Mouse (Mus musculus) liver, embryonic 16.5 days (tissue): ENCODE measurements around the gene Gm37240. TPM values are rescaled to one million over a fixed set of nuclear protein-coding genes. Genes with fewer than 3 reads are reported as not detected.

Source experiments
- ATAC-seq: fragments of 200-750 bp; cut with Nextera tagmentation; 2 replicates; pipeline ENCODE4 v1.8.0; 2017; ENCODE audit warnings: low read depth, mild to moderate bottlenecking, moderate number of reproducible peaks, moderate library complexity
- H3K27ac ChIP-seq: fragments of 300-500 bp; sonication (generic); 2 replicates; pipeline ENCODE4 v1.5.1; 2014; ENCODE audit warnings: mild to moderate bottlenecking, low read length
- H3K27me3 ChIP-seq: fragments of 300-500 bp; sonication (generic); 2 replicates; pipeline ENCODE4 v1.6.1; 2014; ENCODE audit warnings: low read depth, low read length, mixed read lengths; ENCODE audit not compliant: control insufficient read depth, insufficient read depth
- H3K36me3 ChIP-seq: fragments of 300-500 bp; sonication (generic); 2 replicates; pipeline ENCODE4 v1.6.1; 2014; ENCODE audit warnings: mild to moderate bottlenecking; ENCODE audit not compliant: control insufficient read depth, insufficient read depth
- H3K4me1 ChIP-seq: fragments of 300-500 bp; sonication (generic); 2 replicates; pipeline ENCODE4 v1.6.1; 2014; ENCODE audit warnings: low read depth, low read length, mixed read lengths; ENCODE audit not compliant: control insufficient read depth
- H3K4me2 ChIP-seq: fragments of 300-500 bp; sonication (generic); 2 replicates; pipeline ENCODE4 v1.6.1; 2014; ENCODE audit warnings: low read depth, low read length, mixed read lengths
- H3K4me3 ChIP-seq: fragments of 300-500 bp; sonication (generic); 2 replicates; pipeline ENCODE4 v1.5.1; 2014; ENCODE audit warnings: low read depth, mild to moderate bottlenecking, low read length
- H3K9ac ChIP-seq: fragments of 300-500 bp; sonication (generic); 2 replicates; pipeline ENCODE4 v1.6.1; 2014; ENCODE audit warnings: low read depth, low read length
- H3K9me3 ChIP-seq: fragments of 300-500 bp; sonication (generic); replicated peaks from 2 replicates; pipeline ENCODE4 v1.6.1; 2016; ENCODE audit warnings: low read length; ENCODE audit not compliant: control insufficient read depth
- WGBS: fragments of 180-500 bp; shearing (Covaris S2); extraction: QIAGEN DNeasy Blood & Tissue Kit; methylation state at CpG from one replicate; pipeline ENCODE4 v1.1.7; 2014; ENCODE audit not compliant: insufficient replicate concordance; 5-methylcytosine and 5-hydroxymethylcytosine counted together
- polyA plus RNA-seq: library from polyadenylated mRNA; unstranded; fragments of >200 nt; fragmentation: Nextera tagmentation; extraction: Ambion mirVana; gene quantifications from 2 replicates; pipeline ENCODE4 v1.2.1, GENCODE M21; 2015

Gene Gm37240
- polyA plus RNA-seq, 1 experiment from 2014 or later, result 0.65 TPM

DNA sequence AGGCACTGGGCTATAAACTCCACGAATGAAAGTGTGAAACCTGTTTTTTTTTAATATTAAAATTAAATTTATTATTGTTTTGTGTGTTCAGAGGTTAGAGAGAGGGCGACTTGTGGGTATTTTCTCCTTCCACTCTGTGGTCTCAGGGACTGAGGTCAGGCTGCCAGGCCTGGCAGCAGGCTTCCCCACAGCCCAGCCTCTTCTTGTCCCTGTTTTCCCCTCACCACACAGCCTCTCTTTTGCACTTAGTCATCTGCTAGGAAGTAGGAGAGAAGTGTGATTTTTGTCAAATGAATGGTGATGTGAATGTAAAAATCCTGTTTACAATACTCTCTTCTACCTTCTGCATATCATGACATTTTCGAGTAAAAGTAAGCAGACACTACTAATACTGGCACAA lies 1079.5 kb downstream of the Gm37240 start:
- WGBS, result 60% methylated on average over 3 of the region's 3 CpGs
- H3K4me3 ChIP-seq, result no peak overlapping the region
- H3K4me1 ChIP-seq, result peaks cover 11% of the 10 kb centered on the region
- no peak for ATAC-seq
- no peaks in the 10 kb centered on the region for H3K36me3 ChIP-seq
- H3K9ac ChIP-seq, result no peak overlapping the region
- no peaks in the 10 kb centered on the region for H3K9me3 ChIP-seq
- H3K27ac ChIP-seq, result no peak overlapping the region
- H3K27me3 ChIP-seq, result no peaks in the 10 kb centered on the region
- H3K4me2 ChIP-seq, result no peak overlapping the region

DNA sequence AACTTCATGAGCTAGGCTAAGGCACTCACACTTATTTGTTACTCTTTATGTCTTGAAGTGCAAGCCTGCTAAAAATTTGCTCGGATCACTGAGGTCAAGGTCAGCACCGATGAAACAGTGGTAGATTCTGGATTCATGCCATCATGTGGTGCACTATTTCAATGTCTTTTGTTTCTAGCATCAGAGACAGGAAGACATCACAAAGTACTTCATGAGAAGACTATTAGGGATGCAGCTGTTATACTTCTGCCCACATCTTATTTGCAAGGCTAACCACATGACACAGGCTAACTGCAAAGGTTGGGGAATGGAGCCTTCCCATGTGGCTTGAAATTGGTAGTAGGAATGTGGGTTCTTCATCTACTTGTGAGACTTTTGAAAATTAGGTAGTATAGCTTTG lies 1081.1 kb downstream of the Gm37240 start:
- no peak overlapping the region for H3K4me2 ChIP-seq
- WGBS, result 61% methylated on average over 2 of the region's 2 CpGs

DNA sequence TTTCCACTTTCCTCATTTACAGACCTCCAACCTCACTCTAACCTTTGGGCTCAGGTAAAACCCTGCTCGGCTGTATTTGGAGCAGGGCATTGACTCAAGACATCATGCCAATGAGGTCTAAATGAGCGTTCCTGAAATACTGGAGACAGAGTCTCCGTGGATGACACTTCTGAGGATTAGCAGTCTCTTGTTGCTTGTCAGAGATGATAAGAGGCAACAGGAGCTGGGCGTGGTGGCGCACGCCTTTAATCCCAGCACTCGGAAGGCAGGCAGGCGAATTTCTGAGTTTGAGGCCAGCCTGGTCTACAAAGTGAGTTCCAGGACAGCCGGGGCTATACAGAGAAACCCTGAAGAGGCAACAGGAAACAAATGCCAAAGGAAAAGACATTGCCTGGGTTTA lies 1083.3 kb downstream of the Gm37240 start:
- H3K4me3 ChIP-seq, result no peak overlapping the region
- peak overlapping the region; percentile 42 for H3K4me2 ChIP-seq
- H3K36me3 ChIP-seq, result no peaks in the 10 kb centered on the region
- ATAC-seq, result peak; percentile 30; the same call in 1 of the 2 replicates
- H3K4me1 ChIP-seq, result peaks cover 12% of the 10 kb centered on the region
- no peak overlapping the region for H3K9ac ChIP-seq
- WGBS, result 39% methylated on average over 9 of the region's 9 CpGs
- H3K9me3 ChIP-seq, result no peaks in the 10 kb centered on the region
- H3K27ac ChIP-seq, result no peak overlapping the region
- no peaks in the 10 kb centered on the region for H3K27me3 ChIP-seq

More for the DNA sequence above, 1081.1 kb downstream of the Gm37240 start:
- Histone ChIP-seq H3K36me3 (no peaks in the 10 kb centered on the region), H3K4me1 (peaks cover 8% of the 10 kb centered on the region), H3K9ac (no peak overlapping the region), H3K9me3 (no peaks in the 10 kb centered on the region), H3K27me3 (no peaks in the 10 kb centered on the region), H3K27ac (no peak overlapping the region), H3K4me3 (no peak overlapping the region)
- no peak for ATAC-seq

DNA sequence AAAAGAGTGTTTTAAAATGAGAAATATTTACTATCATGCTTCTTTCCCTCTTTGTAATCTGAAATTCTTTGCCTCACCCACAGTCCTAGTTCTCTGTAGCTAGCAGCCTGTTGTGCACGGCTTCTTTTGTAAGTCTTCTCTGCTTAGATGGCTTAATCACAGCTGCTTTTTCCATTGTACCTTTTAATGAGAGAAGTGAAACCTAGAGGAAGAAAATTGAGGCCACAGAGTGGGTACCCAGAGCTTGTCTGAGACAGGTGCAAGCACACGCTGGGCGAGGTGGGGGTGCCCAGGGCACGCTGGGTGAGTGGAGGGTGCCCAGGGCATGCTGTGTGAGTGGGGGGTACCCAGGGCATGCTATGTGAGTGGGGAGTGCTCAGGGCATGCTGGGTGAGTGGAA lies 1099.4 kb downstream of the Gm37240 start:
- ATAC-seq, result no peak
- Histone ChIP-seq H3K4me2 (no peak overlapping the region), H3K9me3 (peaks cover 2% of the 10 kb centered on the region; the same call in 1 of the 2 replicates), H3K4me1 (no peaks in the 10 kb centered on the region), H3K27me3 (no peaks in the 10 kb centered on the region), H3K36me3 (no peaks in the 10 kb centered on the region), H3K27ac (no peak overlapping the region), H3K4me3 (no peak overlapping the region), H3K9ac (no peak overlapping the region)
- 72% methylated on average over 4 of the region's 4 CpGs for WGBS

DNA sequence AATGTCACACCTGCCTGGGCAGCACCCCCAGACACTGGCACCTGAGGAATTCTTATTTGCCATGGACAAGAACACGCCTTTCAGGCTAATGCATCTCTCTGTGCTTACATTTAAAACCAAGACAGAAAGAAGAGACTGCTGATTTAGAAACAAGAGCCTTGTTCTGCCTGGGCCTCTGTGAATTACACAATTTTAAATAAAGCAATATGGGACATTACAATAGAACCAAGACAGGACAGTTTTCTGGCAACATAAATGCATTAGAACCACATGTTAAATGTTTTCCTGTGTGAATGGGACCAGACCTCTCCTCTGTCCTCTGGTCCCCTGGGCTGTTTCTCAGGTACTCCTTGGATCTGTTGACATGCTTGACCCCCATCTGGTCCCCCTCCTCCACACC lies 1111.2 kb downstream of the Gm37240 start:
- Histone ChIP-seq H3K27ac (no peak overlapping the region), H3K4me3 (no peak overlapping the region), H3K4me1 (peaks cover 21% of the 10 kb centered on the region), H3K27me3 (no peaks in the 10 kb centered on the region), H3K4me2 (no peak overlapping the region), H3K9ac (no peak overlapping the region), H3K36me3 (no peaks in the 10 kb centered on the region), H3K9me3 (no peaks in the 10 kb centered on the region)
- ATAC-seq, result no peak
- WGBS, result 65% methylated on average over 1 of the region's 1 CpGs

DNA sequence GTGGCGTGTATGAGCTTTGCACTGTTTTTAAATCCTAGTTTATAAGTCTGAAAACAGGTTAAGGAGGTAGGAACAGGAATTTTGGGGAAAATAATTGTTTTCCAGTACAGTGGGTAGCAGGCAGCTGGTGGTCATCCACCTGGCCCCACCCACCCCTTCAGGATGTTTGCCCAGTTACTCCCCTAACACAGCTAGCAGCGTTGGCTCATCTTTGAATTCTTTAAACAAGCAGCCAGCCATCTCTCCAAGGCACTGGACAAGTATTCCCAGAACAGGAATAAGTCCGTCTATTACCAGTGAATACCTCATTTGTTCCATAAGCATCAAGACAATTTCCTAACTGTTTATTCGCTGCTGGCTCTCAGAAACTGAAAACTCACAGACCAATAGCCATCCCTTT lies 1111.7 kb downstream of the Gm37240 start:
- WGBS, result 73% methylated on average over 4 of the region's 4 CpGs

DNA sequence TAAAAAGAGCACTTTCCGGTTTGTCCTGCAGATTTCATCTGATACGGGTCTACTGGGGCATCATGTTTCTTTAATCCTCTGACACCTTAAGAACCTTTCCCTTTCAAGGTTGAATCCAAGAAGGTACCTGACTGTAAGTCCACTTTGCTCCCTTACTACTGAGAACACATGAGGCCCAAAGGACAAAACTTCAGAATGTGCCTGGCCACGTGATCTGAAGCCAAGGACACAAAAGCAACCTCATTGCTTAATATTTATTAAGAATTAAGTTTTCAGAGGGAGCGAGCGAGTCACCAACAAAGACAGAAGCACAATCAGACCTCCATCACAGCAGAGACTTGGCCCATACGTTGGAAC lies 1112.3 kb downstream of the Gm37240 start:
- H3K9ac ChIP-seq, result no peak overlapping the region
- H3K27ac ChIP-seq, result no peak overlapping the region
- no peaks in the 10 kb centered on the region for H3K9me3 ChIP-seq
- no peaks in the 10 kb centered on the region for H3K27me3 ChIP-seq
- H3K4me3 ChIP-seq, result no peak overlapping the region
- no peak for ATAC-seq
- peaks cover 22% of the 10 kb centered on the region for H3K4me1 ChIP-seq
- WGBS, result 78% methylated on average over 6 of the region's 6 CpGs
- no peak overlapping the region for H3K4me2 ChIP-seq
- no peaks in the 10 kb centered on the region for H3K36me3 ChIP-seq

More for the DNA sequence above, 1111.7 kb downstream of the Gm37240 start:
- Histone ChIP-seq H3K4me1 (peaks cover 22% of the 10 kb centered on the region), H3K4me3 (no peak overlapping the region), H3K27me3 (no peaks in the 10 kb centered on the region), H3K27ac (no peak overlapping the region), H3K4me2 (no peak overlapping the region), H3K36me3 (no peaks in the 10 kb centered on the region), H3K9ac (no peak overlapping the region), H3K9me3 (no peaks in the 10 kb centered on the region)
- ATAC-seq, result no peak

DNA sequence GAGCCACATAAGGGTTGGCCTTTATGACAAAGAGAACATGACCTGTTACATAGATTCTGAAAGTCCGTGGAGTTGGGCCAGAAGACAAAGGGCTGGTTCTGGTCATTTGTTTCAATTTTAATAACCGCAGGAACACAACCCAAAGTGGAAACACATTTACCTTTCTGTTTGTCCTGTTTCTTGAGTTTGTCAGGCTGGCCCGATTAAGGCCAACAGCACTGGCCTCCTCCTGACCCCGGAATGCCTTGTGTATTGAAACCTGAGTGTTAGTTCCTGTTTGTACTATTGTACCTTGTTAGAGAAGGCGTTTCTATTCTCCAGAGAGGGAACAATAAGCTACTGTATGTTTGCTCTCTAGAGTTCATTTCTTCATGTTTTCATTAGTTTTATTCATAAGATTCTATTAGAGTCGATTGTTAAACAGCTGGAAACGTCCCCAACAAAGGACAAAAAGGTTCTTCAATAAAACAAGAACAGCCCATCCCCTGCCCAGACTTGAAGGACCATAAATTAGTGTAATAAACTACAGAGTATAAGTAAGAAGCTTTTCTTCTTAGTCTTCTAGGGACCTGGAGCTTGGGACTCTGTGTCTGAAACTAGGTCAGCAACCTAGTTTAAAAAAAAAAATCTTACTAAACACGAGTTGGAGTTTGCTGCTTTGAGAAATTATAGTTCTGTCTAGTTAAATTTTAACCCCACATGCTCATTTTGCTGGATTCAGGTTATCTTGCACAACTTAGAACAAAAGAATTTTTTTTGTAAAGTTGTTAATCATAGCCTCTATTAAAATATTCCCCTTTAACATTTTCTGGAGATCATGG lies 1112.9 kb downstream of the Gm37240 start:
- H3K4me3 ChIP-seq, result no peak overlapping the region
- H3K4me2 ChIP-seq, result no peak overlapping the region
- no peaks in the 10 kb centered on the region for H3K27me3 ChIP-seq
- no peak overlapping the region for H3K27ac ChIP-seq
- H3K4me1 ChIP-seq, result peaks cover 22% of the 10 kb centered on the region
- H3K9me3 ChIP-seq, result no peaks in the 10 kb centered on the region
- no peak overlapping the region for H3K9ac ChIP-seq
- no peak for ATAC-seq
- H3K36me3 ChIP-seq, result no peaks in the 10 kb centered on the region
- 56% methylated on average over 8 of the region's 8 CpGs for WGBS

DNA sequence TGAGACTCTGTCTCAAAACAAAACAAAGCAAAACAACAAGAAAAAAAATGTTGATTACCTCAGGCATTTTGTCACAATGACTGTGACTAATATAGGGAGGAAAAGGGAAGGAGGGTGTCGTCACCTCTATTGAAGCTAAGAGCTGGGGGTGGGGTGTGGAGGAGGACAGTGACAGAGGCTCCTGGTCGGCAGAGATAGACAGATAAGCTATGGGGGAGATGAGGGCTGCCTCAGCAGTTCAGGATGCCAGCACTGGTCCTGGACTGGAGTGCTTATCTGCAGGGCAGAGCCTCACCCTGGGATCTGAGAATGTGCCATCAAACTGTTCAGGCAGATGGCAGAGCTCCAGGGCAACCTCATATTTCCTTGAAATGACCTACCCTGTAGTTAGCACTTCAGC lies 1115.3 kb downstream of the Gm37240 start:
- Histone ChIP-seq H3K4me2 (peak overlapping the region; percentile 40), H3K9me3 (no peaks in the 10 kb centered on the region), H3K4me1 (peaks cover 22% of the 10 kb centered on the region), H3K4me3 (no peak overlapping the region), H3K9ac (peak overlapping the region; percentile 24), H3K27me3 (no peaks in the 10 kb centered on the region), H3K36me3 (no peaks in the 10 kb centered on the region), H3K27ac (peak overlapping the region; percentile 80)
- 13% methylated on average over 2 of the region's 2 CpGs for WGBS
- peak; percentile 100 for ATAC-seq
